ENCODE assay signal across 10 mouse cellular contexts in genomic region chr12:116622665-116623387, GRCm38 (mm10).
DNase-seq lines count a peak whose midpoint lies in the region; ATAC-seq and TF ChIP-seq lines count a peak whose summit lies in the region.
"Had no signal": no experiment of that assay in that cellular context is flagged by ENCODE, and none has a peak within 500 bp of the region (broad histone marks: within the 10 kb centered on the region; RNA-seq: fewer than 3 reads in every experiment).

No protein-coding gene starts in this region.

- H3K9ac ChIP-seq in neural tube, embryonic 12.5 days, result no peak overlapping the region
- no peak overlapping the region for H3K9ac ChIP-seq in liver, embryonic 11.5 days (ENCODE audit: low read depth, low read length)
- no peak overlapping the region for H3K9ac ChIP-seq in midbrain, embryonic 14.5 days (replicated peaks; ENCODE audit: low read length)
- H3K9ac ChIP-seq: embryonic facial prominence, embryonic 13.5 days; lung, embryonic 15.5 days had no signal

- WGBS in neural tube, embryonic 12.5 days, result 57% methylated on average over 6 of the region's 6 CpGs
- WGBS in liver, embryonic 11.5 days, result 60% methylated on average over 6 of the region's 6 CpGs
- WGBS in midbrain, embryonic 14.5 days, result 60% methylated on average over 6 of the region's 6 CpGs

- no peaks in the 10 kb centered on the region for H3K27me3 ChIP-seq in neural tube, embryonic 12.5 days (replicated peaks)
- H3K27me3 ChIP-seq in liver, embryonic 11.5 days (replicated peaks; ENCODE audit: control insufficient read depth, insufficient read depth, low read length), result no peaks in the 10 kb centered on the region
- H3K27me3 ChIP-seq in midbrain, embryonic 14.5 days (ENCODE audit: control insufficient read depth, insufficient read depth, low read length), result no peaks in the 10 kb centered on the region
- H3K27me3 ChIP-seq: embryonic facial prominence, embryonic 13.5 days; lung, embryonic 15.5 days had no signal

- intact Hi-C loops in left cerebral cortex, adult 2 months (cut with DNase I), result loop anchor here (5.0 kb wide), 1 partner anchor 341 kb away; the partner anchor contains the start of gene Esyt2

- no peak overlapping the region for H3K4me2 ChIP-seq in neural tube, embryonic 12.5 days (replicated peaks)
- no peak overlapping the region for H3K4me2 ChIP-seq in liver, embryonic 11.5 days
- H3K4me2 ChIP-seq in midbrain, embryonic 14.5 days (ENCODE audit: low read length), result no peak overlapping the region
- H3K4me2 ChIP-seq: embryonic facial prominence, embryonic 13.5 days; lung, embryonic 15.5 days had no signal

- no peaks in the 10 kb centered on the region for H3K4me1 ChIP-seq in neural tube, embryonic 12.5 days
- no peaks in the 10 kb centered on the region for H3K4me1 ChIP-seq in liver, embryonic 11.5 days (replicated peaks; ENCODE audit: control insufficient read depth, insufficient read depth, low read length)
- peaks cover 3% of the 10 kb centered on the region; the same call in 1 of the 2 replicates for H3K4me1 ChIP-seq in midbrain, embryonic 14.5 days (ENCODE audit: control insufficient read depth, insufficient read depth, low read length)
- H3K4me1 ChIP-seq: embryonic facial prominence, embryonic 13.5 days; lung, embryonic 15.5 days had no signal

- no peak for TF ChIP-seq CTCF in left cerebral cortex, adult 2 months (IDR thresholded peaks at IDR 0.05)

- no peaks in the 10 kb centered on the region for H3K9me3 ChIP-seq in neural tube, embryonic 12.5 days
- no peaks in the 10 kb centered on the region for H3K9me3 ChIP-seq in liver, embryonic 11.5 days (ENCODE audit: control insufficient read depth, low read length)
- no peaks in the 10 kb centered on the region for H3K9me3 ChIP-seq in midbrain, embryonic 14.5 days (ENCODE audit: control insufficient read depth, low read length)
- H3K9me3 ChIP-seq: embryonic facial prominence, embryonic 13.5 days; lung, embryonic 15.5 days had no signal

- no peak for DNase-seq in neural tube, embryonic 10.5 days (ENCODE audit: extremely low spot score, low spot score)
- peak; percentile 85 to 92 for DNase-seq in cerebellum, postnatal 14 days
- DNase-seq in left cerebral cortex, adult 2 months (ENCODE audit: extremely low spot score in 1 of 2, low spot score in 2 of 2), result peak in 1 of 2 experiments; percentile 58
- no peak for DNase-seq in liver, embryonic 11.5 days (ENCODE audit: low spot score)
- DNase-seq in midbrain, embryonic 14.5 days, result no peak
- no peak for DNase-seq in c-Kit-positive CD71-positive TER-119-positive erythroid progenitor cells, embryonic 14.5 days (ENCODE audit: low spot score)
- DNase-seq: kidney, adult 2 months had no signal

- ATAC-seq in neural tube, embryonic 12.5 days (ENCODE audit: low FRiP score, low read depth), result 0 out of 2 replicates have a peak, but pooled peaks have one; percentile 26
- no peak for ATAC-seq in liver, embryonic 11.5 days (replicated peaks; ENCODE audit: low FRiP score)
- ATAC-seq in midbrain, embryonic 14.5 days (ENCODE audit: low FRiP score, low TSS enrichment), result no peak

- H3K27ac ChIP-seq in neural tube, embryonic 12.5 days, result no peak overlapping the region
- peak overlapping the region; percentile 76 for H3K27ac ChIP-seq in left cerebral cortex, adult 2 months
- H3K27ac ChIP-seq in liver, embryonic 11.5 days (ENCODE audit: low read depth, low read length), result no peak overlapping the region
- H3K27ac ChIP-seq in midbrain, embryonic 14.5 days (replicated peaks; ENCODE audit: low read depth, low read length), result no peak overlapping the region
- H3K27ac ChIP-seq: embryonic facial prominence, embryonic 13.5 days; lung, embryonic 15.5 days had no signal

- H3K36me3 ChIP-seq in neural tube, embryonic 12.5 days, result no peaks in the 10 kb centered on the region
- no peaks in the 10 kb centered on the region for H3K36me3 ChIP-seq in liver, embryonic 11.5 days (ENCODE audit: control insufficient read depth, insufficient read depth, low read length)
- no peaks in the 10 kb centered on the region for H3K36me3 ChIP-seq in midbrain, embryonic 14.5 days (ENCODE audit: control insufficient read depth, insufficient read depth, low read length)
- H3K36me3 ChIP-seq: embryonic facial prominence, embryonic 13.5 days; lung, embryonic 15.5 days had no signal

- no peak overlapping the region for H3K4me3 ChIP-seq in neural tube, embryonic 12.5 days
- no peak overlapping the region for H3K4me3 ChIP-seq in left cerebral cortex, adult 2 months
- H3K4me3 ChIP-seq in liver, embryonic 11.5 days (ENCODE audit: low read depth, low read length), result no peak overlapping the region
- no peak overlapping the region for H3K4me3 ChIP-seq in midbrain, embryonic 14.5 days (replicated peaks; ENCODE audit: low read depth, low read length)
- H3K4me3 ChIP-seq: embryonic facial prominence, embryonic 13.5 days; lung, embryonic 15.5 days had no signal

Comparison
In these comparisons a context has a peak if more than half of its experiments do, and no peak if none do; other contexts are left out.
1. DNase-seq: peak in cerebellum, postnatal 14 days (2 of 2); none in neural tube, embryonic 10.5 days (single experiment), liver, embryonic 11.5 days (single experiment), midbrain, embryonic 14.5 days (single experiment) and c-Kit-positive CD71-positive TER-119-positive erythroid progenitor cells, embryonic 14.5 days (single experiment).